Mouse (Mus musculus) midbrain, embryonic 16.5 days (tissue): ENCODE measurements around the gene Dhx9. TPM values are rescaled to one million over a fixed set of nuclear protein-coding genes. Genes with fewer than 3 reads are reported as not detected.
"Not testable (repeated sequence)": the region's sequence is repeated elsewhere in the genome, so short reads cannot be mapped to it uniquely, and the experiment has no call there.

Experiments
- ATAC-seq: fragments of 200-750 bp; cut with Nextera tagmentation; 2 replicates; pipeline ENCODE4 v1.8.0; 2017; ENCODE audit warnings: moderate TSS enrichment
- H3K27ac ChIP-seq: fragments of 300-500 bp; sonication (generic); 2 replicates; pipeline ENCODE4 v1.5.1; 2014; ENCODE audit warnings: mild to moderate bottlenecking, low read length, mixed read lengths
- H3K27me3 ChIP-seq: fragments of 300-500 bp; sonication (generic); 2 replicates; pipeline ENCODE4 v1.6.1; 2014; ENCODE audit warnings: low read depth, low read length, mixed read lengths; ENCODE audit not compliant: control insufficient read depth, insufficient read depth
- H3K36me3 ChIP-seq: fragments of 300-500 bp; sonication (generic); 2 replicates; pipeline ENCODE4 v1.6.1; 2014; ENCODE audit warnings: mild to moderate bottlenecking, low read length, moderate library complexity, mixed read lengths; ENCODE audit not compliant: control insufficient read depth, insufficient read depth
- H3K4me1 ChIP-seq: fragments of 300-500 bp; sonication (generic); 2 replicates; pipeline ENCODE4 v1.6.1; 2014; ENCODE audit warnings: mild to moderate bottlenecking, low read length, mixed read lengths; ENCODE audit not compliant: control insufficient read depth, insufficient read depth
- H3K4me2 ChIP-seq: fragments of 300-500 bp; sonication (generic); 2 replicates; pipeline ENCODE4 v1.6.1; 2014; ENCODE audit warnings: mild to moderate bottlenecking, low read length, mixed read lengths
- H3K4me3 ChIP-seq: fragments of 300-500 bp; sonication (generic); 2 replicates; pipeline ENCODE4 v1.5.1; 2014; ENCODE audit warnings: low read depth, mild to moderate bottlenecking, low read length, moderate library complexity, mixed read lengths
- H3K9ac ChIP-seq: fragments of 300-500 bp; sonication (generic); 2 replicates; pipeline ENCODE4 v1.6.1; 2014; ENCODE audit warnings: low read depth, low read length, mixed read lengths
- H3K9me3 ChIP-seq: fragments of 300-500 bp; sonication (generic); replicated peaks from 2 replicates; pipeline ENCODE4 v1.6.1; 2014; ENCODE audit warnings: mild to moderate bottlenecking, low read length, mixed read lengths; ENCODE audit not compliant: control insufficient read depth, poor library complexity, severe bottlenecking
- WGBS: fragments of 180-500 bp; shearing (Covaris S2); extraction: QIAGEN DNeasy Blood & Tissue Kit; methylation state at CpG from one replicate; pipeline ENCODE4 v1.1.7; 2014; 5-methylcytosine and 5-hydroxymethylcytosine counted together
- polyA plus RNA-seq: library from polyadenylated mRNA; unstranded; fragments of >200 nt; fragmentation: Nextera tagmentation; extraction: Ambion mirVana; gene quantifications from 2 replicates; pipeline ENCODE4 v1.2.1, GENCODE M21; 2015

Gene Dhx9
- polyA plus RNA-seq, 1 experiment from 2014 or later: 22.1 TPM

GRCm38 (mm10) chr1:153415742-153416141, 71.7 kb downstream of the Dhx9 start:
- not testable (repeated sequence) for H3K27me3 ChIP-seq, H3K4me3 ChIP-seq, H3K4me2 ChIP-seq, ATAC-seq, H3K9ac ChIP-seq, H3K9me3 ChIP-seq, H3K36me3 ChIP-seq, H3K27ac ChIP-seq, H3K4me1 ChIP-seq
- WGBS: 87% methylated on average over 2 of the region's 5 CpGs

GRCm38 (mm10) chr1:153414962-153415361, 72.5 kb downstream of the Dhx9 start:
- Histone ChIP-seq H3K36me3 (no peaks in the 10 kb centered on the region), H3K4me1 (no peaks in the 10 kb centered on the region), H3K4me3 (no peak overlapping the region), H3K27me3 (no peaks in the 10 kb centered on the region), H3K9me3 (no peaks in the 10 kb centered on the region), H3K9ac (no peak overlapping the region), H3K27ac (no peak overlapping the region), H3K4me2 (no peak overlapping the region)
- ATAC-seq: no peak
- 95% methylated on average over 4 of the region's 4 CpGs for WGBS

GRCm38 (mm10) chr1:153414114-153414723, 73.2 kb downstream of the Dhx9 start:
- not testable (repeated sequence) for H3K27me3 ChIP-seq, H3K4me2 ChIP-seq, H3K4me3 ChIP-seq, H3K36me3 ChIP-seq, H3K27ac ChIP-seq, ATAC-seq, H3K9ac ChIP-seq, H3K4me1 ChIP-seq, H3K9me3 ChIP-seq
- WGBS: 88% methylated on average over 24 of the region's 24 CpGs

GRCm38 (mm10) chr1:153413397-153414020, 74.0 kb downstream of the Dhx9 start:
- not testable (repeated sequence) for H3K9me3 ChIP-seq, H3K4me2 ChIP-seq, H3K36me3 ChIP-seq, ATAC-seq, H3K9ac ChIP-seq, H3K4me3 ChIP-seq, H3K27me3 ChIP-seq, H3K4me1 ChIP-seq, H3K27ac ChIP-seq
- WGBS: 76% methylated on average over 13 of the region's 13 CpGs

GRCm38 (mm10) chr1:153412663-153413396, 74.6 kb downstream of the Dhx9 start:
- not testable (repeated sequence) for H3K9ac ChIP-seq, H3K9me3 ChIP-seq, H3K4me3 ChIP-seq, H3K36me3 ChIP-seq, H3K4me1 ChIP-seq, H3K27ac ChIP-seq, ATAC-seq, H3K27me3 ChIP-seq, H3K4me2 ChIP-seq
- WGBS: 80% methylated on average over 3 of the region's 4 CpGs

- no peaks in the 10 kb centered on the region for H3K9me3 ChIP-seq
Measured at GRCm38 (mm10) chr1:153411723-153412122, 75.7 kb downstream of the Dhx9 start.

GRCm38 (mm10) chr1:153410915-153411314, 76.5 kb downstream of the Dhx9 start:
- not testable (repeated sequence) for H3K4me1 ChIP-seq, ATAC-seq, H3K4me2 ChIP-seq, H3K27me3 ChIP-seq, H3K9ac ChIP-seq, H3K4me3 ChIP-seq, H3K36me3 ChIP-seq, H3K27ac ChIP-seq, H3K9me3 ChIP-seq
- WGBS: 100% methylated on average over 1 of the region's 4 CpGs

More at GRCm38 (mm10) chr1:153411723-153412122, 75.7 kb downstream of the Dhx9 start:
- Histone ChIP-seq H3K4me2 (no peak overlapping the region), H3K27me3 (no peaks in the 10 kb centered on the region), H3K36me3 (no peaks in the 10 kb centered on the region), H3K4me3 (no peak overlapping the region), H3K27ac (no peak overlapping the region), H3K4me1 (no peaks in the 10 kb centered on the region), H3K9ac (no peak overlapping the region)
- 86% methylated on average over 6 of the region's 6 CpGs for WGBS
- ATAC-seq: no peak

GRCm38 (mm10) chr1:153408296-153408695, 79.2 kb downstream of the Dhx9 start:
- not testable (repeated sequence) for H3K4me1 ChIP-seq, H3K27ac ChIP-seq, H3K27me3 ChIP-seq, H3K4me2 ChIP-seq, H3K9ac ChIP-seq, H3K9me3 ChIP-seq, H3K36me3 ChIP-seq, ATAC-seq, H3K4me3 ChIP-seq
- whole genome bisulfite sequencing: 94% methylated on average over 5 of the region's 5 CpGs

GRCm38 (mm10) chr1:153407641-153408040, 79.8 kb downstream of the Dhx9 start:
- not testable (repeated sequence) for H3K4me3 ChIP-seq, H3K27me3 ChIP-seq, H3K4me2 ChIP-seq, H3K9me3 ChIP-seq, H3K27ac ChIP-seq, ATAC-seq, H3K36me3 ChIP-seq, H3K9ac ChIP-seq, H3K4me1 ChIP-seq
- WGBS: 89% methylated on average over 11 of the region's 11 CpGs
